Mouse (Mus musculus) embryonic fibroblast, embryonic 13.5 days (primary cell): ENCODE results near the gene Dagla.

Experiments used
- CTCF ChIP-seq: IDR thresholded peaks from 2 replicates; pipeline ENCODE4 v1.5.1; 2011; ENCODE audit warnings: mild to moderate bottlenecking, control low read depth, low read length, moderate library complexity, borderline replicate concordance; ENCODE audit not compliant: insufficient read depth
- POLR2A ChIP-seq: IDR thresholded peaks from 2 replicates; pipeline ENCODE4 v1.6.1; 2011; ENCODE audit warnings: low read depth, mild to moderate bottlenecking, control low read depth, low read length, moderate library complexity

DNA sequence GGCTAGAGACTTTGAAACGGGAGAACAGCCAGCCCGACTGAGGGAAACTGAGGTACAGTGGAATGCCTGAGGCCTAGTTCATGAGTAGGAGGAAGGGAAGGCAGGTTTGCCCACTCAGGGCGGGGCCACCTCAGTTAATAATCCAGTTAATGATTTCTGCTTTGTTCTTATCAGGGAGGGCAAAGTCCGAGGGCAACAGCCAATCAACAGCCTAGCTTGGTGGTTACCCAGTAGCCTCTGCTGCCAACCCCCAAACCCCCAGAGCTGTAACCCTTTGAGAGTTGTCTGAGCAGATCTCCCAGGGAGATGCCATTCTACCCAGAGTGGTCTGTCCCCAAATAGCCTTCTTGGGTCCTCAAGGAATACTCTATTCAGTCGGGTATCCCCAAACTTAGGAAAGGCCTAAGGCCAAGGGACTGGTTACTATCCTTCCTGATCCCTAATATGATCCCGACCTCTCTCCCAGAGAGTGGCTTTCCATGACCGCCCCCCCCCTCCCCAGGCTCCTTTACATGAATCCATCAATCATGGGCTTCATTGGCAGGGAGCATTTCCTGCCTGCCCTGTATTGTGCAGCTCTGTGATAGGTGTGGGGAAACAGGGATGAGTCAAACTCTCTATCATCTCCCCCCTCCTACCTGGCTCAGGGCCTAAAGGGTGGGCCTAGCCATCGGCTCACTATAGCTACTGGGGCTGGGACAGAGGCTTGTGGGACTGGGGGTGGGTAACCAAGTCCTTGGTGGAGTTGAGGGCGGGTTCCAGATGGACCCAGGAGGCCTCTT, 68.7 kb downstream of the Dagla start:
- TF ChIP-seq POLR2A (no peak), CTCF (no peak)
